Mouse (Mus musculus) hindbrain, embryonic 13.5 days (tissue): Measurements from ENCODE around the gene Bex2. TPM values are rescaled to one million over a fixed set of nuclear protein-coding genes. Genes with fewer than 3 reads are reported as not detected.
"Not testable (repeated sequence)": the region's sequence is repeated elsewhere in the genome, so short reads cannot be mapped to it uniquely, and the experiment has no call there.

Experiments used
- ATAC-seq: fragments of 200-750 bp; cut with Nextera tagmentation; 2 replicates; pipeline ENCODE4 v1.8.0; 2017; ENCODE audit warnings: moderate TSS enrichment; ENCODE audit not compliant: low FRiP score
- H3K27ac ChIP-seq: fragments of 300-500 bp; sonication (generic); 2 replicates; pipeline ENCODE4 v1.5.1; 2015; ENCODE audit warnings: inconsistent platforms, mild to moderate bottlenecking, moderate library complexity
- H3K27me3 ChIP-seq: fragments of 300-500 bp; sonication (generic); 2 replicates; pipeline ENCODE4 v1.6.1; 2015; ENCODE audit warnings: mild to moderate bottlenecking, inconsistent platforms
- H3K36me3 ChIP-seq: fragments of 300-500 bp; sonication (generic); 2 replicates; pipeline ENCODE4 v1.6.1; 2015; ENCODE audit warnings: mild to moderate bottlenecking, inconsistent platforms
- H3K4me1 ChIP-seq: fragments of 300-500 bp; sonication (generic); replicated peaks from 2 replicates; pipeline ENCODE4 v1.6.1; 2015; ENCODE audit warnings: inconsistent platforms
- H3K4me2 ChIP-seq: fragments of 300-500 bp; sonication (generic); 2 replicates; pipeline ENCODE4 v1.6.1; 2015; ENCODE audit warnings: inconsistent platforms, mild to moderate bottlenecking, moderate library complexity
- H3K4me3 ChIP-seq: fragments of 300-500 bp; sonication (generic); 2 replicates; pipeline ENCODE4 v1.5.1; 2015; ENCODE audit warnings: mild to moderate bottlenecking, inconsistent platforms
- H3K9ac ChIP-seq: fragments of 300-500 bp; sonication (generic); 2 replicates; pipeline ENCODE4 v1.6.1; 2015; ENCODE audit warnings: mild to moderate bottlenecking, inconsistent platforms
- H3K9me3 ChIP-seq: fragments of 300-500 bp; sonication (generic); 2 replicates; pipeline ENCODE4 v1.6.1; 2016; ENCODE audit warnings: inconsistent platforms
- WGBS: fragments of 180-500 bp; shearing (Covaris S2); methylation state at CpG from one replicate; pipeline ENCODE4 v1.1.7; 2015; 5-methylcytosine and 5-hydroxymethylcytosine counted together
- polyA plus RNA-seq: library from polyadenylated mRNA; unstranded; fragments of >200 nt; fragmentation: Nextera tagmentation; extraction: Ambion mirVana; gene quantifications from 2 replicates; pipeline ENCODE4 v1.2.1, GENCODE M21; 2015

Bex2 gene
- polyA plus RNA-seq, 1 experiment from 2014 or later = 612 TPM

DNA sequence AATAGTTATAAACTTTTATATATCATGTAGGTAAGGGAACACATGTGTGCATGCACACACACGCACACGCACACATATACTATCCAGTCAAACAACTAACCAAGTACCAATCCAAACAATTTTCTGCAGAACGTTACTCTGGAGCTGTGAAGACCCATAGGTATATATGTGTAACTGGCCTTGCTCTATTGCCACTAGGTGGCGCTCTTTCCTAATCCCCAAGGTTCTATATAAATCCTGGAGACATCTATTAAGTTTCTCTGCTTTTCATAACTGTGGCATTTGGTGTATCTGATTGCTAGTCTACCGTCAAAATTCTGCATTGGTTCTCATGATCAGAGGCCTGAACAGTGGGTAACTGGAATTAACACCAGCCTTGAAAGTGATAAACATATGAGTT is 20.5 kb downstream of the Bex2 start:
- ATAC-seq = 0 out of 2 replicates have a peak, but pooled peaks have one; percentile 61
- Histone ChIP-seq H3K36me3 (no peaks in the 10 kb centered on the region), H3K27ac (no peak overlapping the region), H3K4me3 (no peak overlapping the region), H3K27me3 (no peaks in the 10 kb centered on the region), H3K4me2 (no peak overlapping the region), H3K9me3 (no peaks in the 10 kb centered on the region), H3K9ac (no peak overlapping the region), H3K4me1 (no peaks in the 10 kb centered on the region)
- 18% methylated on average over 5 of the region's 5 CpGs for WGBS

DNA sequence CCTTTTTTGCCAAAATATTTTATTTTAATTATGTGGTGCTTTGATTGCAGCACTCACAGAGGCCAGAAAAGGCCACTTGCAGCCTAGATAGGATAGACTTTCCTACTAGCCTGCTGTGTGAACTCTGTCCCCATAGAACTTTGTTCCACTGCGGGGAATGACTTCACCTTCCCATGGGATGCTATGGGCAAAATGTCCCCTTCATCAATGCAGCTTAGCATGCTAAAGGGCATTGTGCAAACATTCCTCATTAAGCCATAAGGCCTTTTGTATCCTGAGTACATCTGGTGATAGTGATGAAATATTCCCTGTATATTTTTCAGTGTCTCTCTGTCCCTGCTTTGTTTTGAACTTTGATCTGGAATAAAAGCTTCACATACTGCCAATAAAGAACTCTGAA is 24.3 kb downstream of the Bex2 start:
- Histone ChIP-seq H3K4me2 (no peak overlapping the region), H3K36me3 (no peaks in the 10 kb centered on the region), H3K4me1 (no peaks in the 10 kb centered on the region), H3K27ac (no peak overlapping the region), H3K9ac (no peak overlapping the region), H3K4me3 (no peak overlapping the region), H3K9me3 (no peaks in the 10 kb centered on the region), H3K27me3 (no peaks in the 10 kb centered on the region)
- WGBS = 85% methylated on average over 1 of the region's 1 CpGs
- ATAC-seq = no peak

DNA sequence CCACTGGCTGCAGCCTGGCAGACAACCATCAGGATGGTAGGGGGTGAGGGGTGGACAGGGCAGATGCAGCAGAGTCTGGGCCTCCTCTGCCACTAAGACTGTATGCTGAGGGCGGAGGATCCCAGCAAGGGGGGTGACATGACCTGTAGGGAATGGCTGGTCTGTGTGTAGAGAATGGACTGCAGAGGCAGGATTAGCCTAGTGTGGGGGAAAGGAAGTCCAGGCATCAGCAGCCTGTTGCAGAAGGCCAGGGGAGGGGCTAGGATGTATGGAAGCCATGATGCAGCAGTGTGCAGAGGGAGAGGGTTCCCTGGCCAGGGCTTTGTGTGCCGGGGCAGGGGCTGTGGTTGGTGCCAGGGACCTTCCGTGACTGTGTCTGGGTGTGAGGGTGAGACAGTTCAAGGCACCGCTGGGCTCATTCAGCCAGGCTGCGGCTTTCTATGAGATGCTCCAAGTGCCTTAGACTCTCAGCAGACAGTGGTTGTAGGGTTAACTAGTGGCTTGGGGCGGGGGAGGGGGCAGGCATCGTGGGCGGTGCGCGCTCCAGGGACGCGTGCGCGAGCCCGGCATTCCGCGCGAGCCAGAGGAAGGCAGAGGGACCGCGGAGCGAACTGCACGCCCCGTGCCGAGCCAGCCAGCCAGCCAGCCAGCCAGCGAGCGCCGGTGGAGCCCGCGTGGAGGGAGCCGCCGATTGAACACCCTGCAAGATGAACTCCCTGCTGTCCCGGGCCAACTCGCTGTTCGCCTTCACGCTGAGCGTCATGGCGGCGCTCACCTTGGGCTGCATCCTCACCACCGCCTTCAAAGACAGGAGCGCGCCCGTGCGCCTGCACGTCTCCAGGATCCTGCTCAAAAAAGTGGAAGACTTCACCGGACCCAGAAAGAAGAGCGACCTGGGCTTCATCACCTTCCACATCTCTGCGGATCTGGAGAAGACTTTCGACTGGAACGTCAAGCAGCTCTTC is 35.0 kb downstream of the Bex2 start, which contains the start of gene Arxes1:
Gene Arxes1 (plus strand): TSS at position 569 of the 965 bp plus-strand sequence.
- not testable (repeated sequence) for H3K27ac ChIP-seq, H3K9me3 ChIP-seq, H3K36me3 ChIP-seq, H3K4me1 ChIP-seq, H3K27me3 ChIP-seq
- peak within 1 kb of the TSS; percentile 55; the same call in 1 of the 2 replicates for H3K9ac ChIP-seq
- peak within 1 kb of the TSS; percentile 36 for H3K4me3 ChIP-seq
- ATAC-seq = peak; percentile 95
- 36% methylated on average over 19 of the region's 49 CpGs for WGBS
- H3K4me2 ChIP-seq = peak within 1 kb of the TSS; percentile 53

DNA sequence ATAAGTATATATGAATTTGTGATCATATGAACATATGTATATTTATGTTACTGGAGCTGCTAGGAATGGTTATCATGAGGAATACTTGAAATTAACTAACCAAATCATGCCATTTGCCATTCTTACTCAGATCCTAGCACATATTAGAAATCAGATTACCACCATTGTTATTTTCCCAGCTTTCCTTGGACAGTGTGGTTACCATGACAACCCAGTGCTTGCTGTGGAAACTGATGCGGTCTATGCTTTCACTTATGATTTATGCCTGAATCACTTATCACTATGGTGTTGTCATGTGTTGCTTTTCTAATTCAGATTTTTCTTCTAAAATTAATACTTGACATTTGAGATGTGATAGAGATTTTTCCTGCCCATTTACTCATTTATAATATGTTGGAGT is 37.7 kb downstream of the Bex2 start:
- no peak overlapping the region for H3K4me2 ChIP-seq
- no peak overlapping the region for H3K9ac ChIP-seq
- no peak overlapping the region for H3K4me3 ChIP-seq
- 0 out of 2 replicates have a peak, but pooled peaks cover 3% of the 10 kb centered on the region for H3K4me1 ChIP-seq
- no peak overlapping the region for H3K27ac ChIP-seq
- no peaks in the 10 kb centered on the region for H3K9me3 ChIP-seq
- 0 out of 2 replicates have a peak, but pooled peaks cover 2% of the 10 kb centered on the region for H3K27me3 ChIP-seq
- whole genome bisulfite sequencing = 53% methylated on average over 1 of the region's 1 CpGs
- ATAC-seq = no peak
- no peaks in the 10 kb centered on the region for H3K36me3 ChIP-seq

Other genes starting within 250 kb of the Bex2 start
- gene Gprasp2, start 229.2 kb downstream of the Bex2 start, polyA plus RNA-seq = 145 and 151 TPM in 2 replicates
- gene Arxes2, start 74.4 kb downstream of the Bex2 start, polyA plus RNA-seq = 228 and 234 TPM in 2 replicates
- gene Arxes1, start 34.9 kb downstream of the Bex2 start, polyA plus RNA-seq = 99.3 and 100 TPM in 2 replicates
- gene Nxf3, start 17.0 kb upstream of the Bex2 start, polyA plus RNA-seq = not detected in 2 replicates
- 107 and 114 TPM in 2 replicates for gene Bex4, start 70.8 kb upstream of the Bex2 start, polyA plus RNA-seq
- 141 and 144 TPM in 2 replicates for gene Tceal8, start 104.1 kb upstream of the Bex2 start, polyA plus RNA-seq
- 24.5 and 28.4 TPM in 2 replicates for gene Tceal5, start 135.6 kb upstream of the Bex2 start, polyA plus RNA-seq
- gene Tceal7, start 146.5 kb upstream of the Bex2 start, polyA plus RNA-seq = 1.4 and 2.5 TPM in 2 replicates
- gene Bex1, start 147.3 kb upstream of the Bex2 start, polyA plus RNA-seq = 199 and 209 TPM in 2 replicates
- gene Tceal9, start 176.8 kb upstream of the Bex2 start, polyA plus RNA-seq = 323 and 327 TPM in 2 replicates
- gene Bex3, start 202.0 kb upstream of the Bex2 start, polyA plus RNA-seq = 724 and 725 TPM in 2 replicates